28 mouse cellular contexts compared by ENCODE assay signal in genomic region chr13:93687321-93687720, GRCm38 (mm10). TPM values are rescaled to one million over a fixed set of nuclear protein-coding genes. Genes with fewer than 3 reads are reported as not detected.
DNase-seq lines count a peak whose midpoint lies in the region; ATAC-seq and TF ChIP-seq lines count a peak whose summit lies in the region.
"Had no signal": no experiment of that assay in that cellular context is flagged by ENCODE, and none has a peak within 500 bp of the region (broad histone marks: within the 10 kb centered on the region; RNA-seq: fewer than 3 reads in every experiment).

No protein-coding gene starts in this region.

- no peaks in the 10 kb centered on the region for H3K36me3 ChIP-seq in hindbrain, embryonic 16.5 days (ENCODE audit: control insufficient read depth, insufficient read depth, low read length)
- no peaks in the 10 kb centered on the region for H3K36me3 ChIP-seq in hindbrain, postnatal 0 days (ENCODE audit: insufficient read depth, low read length)
- H3K36me3 ChIP-seq in midbrain, embryonic 13.5 days: no peaks in the 10 kb centered on the region
- H3K36me3 ChIP-seq in midbrain, embryonic 16.5 days (ENCODE audit: control insufficient read depth, insufficient read depth, low read length): no peaks in the 10 kb centered on the region
- H3K36me3 ChIP-seq: embryonic facial prominence, embryonic 12.5 days; heart, embryonic 10.5 days; limb, embryonic 12.5 days; liver, embryonic 12.5 days; stomach, embryonic 15.5 days had no signal

- TF ChIP-seq CTCF in hindbrain, postnatal 0 days (IDR thresholded peaks at IDR 0.05; ENCODE audit: low read depth): no peak
- TF ChIP-seq CTCF in cortical plate, adult 2 months (IDR thresholded peaks at IDR 0.05; ENCODE audit: extremely low read depth, insufficient read depth, low read length): no peak

- peak; percentile 45; the same call in 1 of the 2 replicates for ATAC-seq in hindbrain, embryonic 16.5 days
- ATAC-seq in hindbrain, postnatal 0 days: no peak
- ATAC-seq in midbrain, embryonic 13.5 days: peak; percentile 30; the same call in 1 of the 2 replicates
- no peak for ATAC-seq in midbrain, embryonic 16.5 days
- ATAC-seq: activated CD4-positive, CD25-positive, alpha-beta regulatory T cell, adult 4 months; intestine, embryonic 16.5 days; liver, embryonic 12.5 days had no signal

- H3K4me1 ChIP-seq in hindbrain, embryonic 16.5 days (ENCODE audit: control insufficient read depth, insufficient read depth, low read depth, low read length): no peaks in the 10 kb centered on the region
- H3K4me1 ChIP-seq in hindbrain, postnatal 0 days (ENCODE audit: insufficient read depth, low read length): no peaks in the 10 kb centered on the region
- H3K4me1 ChIP-seq in midbrain, embryonic 13.5 days (replicated peaks): 0 out of 2 replicates have a peak, but pooled peaks cover 5% of the 10 kb centered on the region
- no peaks in the 10 kb centered on the region for H3K4me1 ChIP-seq in midbrain, embryonic 16.5 days (ENCODE audit: control insufficient read depth, insufficient read depth, low read length)
- H3K4me1 ChIP-seq in cortical plate, adult 2 months (ENCODE audit: control insufficient read depth, insufficient read depth, low read length): no peaks in the 10 kb centered on the region
- H3K4me1 ChIP-seq: embryonic facial prominence, embryonic 12.5 days; limb, embryonic 12.5 days; liver, embryonic 12.5 days; stomach, embryonic 15.5 days had no signal

- no peaks in the 10 kb centered on the region for H3K27me3 ChIP-seq in hindbrain, embryonic 16.5 days (replicated peaks; ENCODE audit: control insufficient read depth, insufficient read depth, low read length)
- H3K27me3 ChIP-seq in hindbrain, postnatal 0 days (ENCODE audit: insufficient read depth, low read length): no peaks in the 10 kb centered on the region
- no peaks in the 10 kb centered on the region for H3K27me3 ChIP-seq in midbrain, embryonic 13.5 days
- H3K27me3 ChIP-seq in midbrain, embryonic 16.5 days (ENCODE audit: control insufficient read depth, insufficient read depth, low read depth, low read length): no peaks in the 10 kb centered on the region
- H3K27me3 ChIP-seq: embryonic facial prominence, embryonic 12.5 days; limb, embryonic 12.5 days; liver, embryonic 12.5 days; megakaryocyte, embryonic 14.5 days; stomach, embryonic 15.5 days had no signal

- no peak overlapping the region for H3K4me3 ChIP-seq in hindbrain, embryonic 16.5 days (ENCODE audit: low read length)
- no peak overlapping the region for H3K4me3 ChIP-seq in hindbrain, postnatal 0 days (ENCODE audit: low read length)
- H3K4me3 ChIP-seq in midbrain, embryonic 13.5 days (replicated peaks): no peak overlapping the region
- no peak overlapping the region for H3K4me3 ChIP-seq in midbrain, embryonic 16.5 days (ENCODE audit: low read depth, low read length)
- no peak overlapping the region for H3K4me3 ChIP-seq in cortical plate, adult 2 months (ENCODE audit: insufficient read depth, low read length)
- H3K4me3 ChIP-seq: embryonic facial prominence, embryonic 12.5 days; erythroblast, embryonic 14.5 days; heart, embryonic 10.5 days; limb, embryonic 12.5 days; liver, embryonic 12.5 days; megakaryocyte, embryonic 14.5 days; myocyte; stomach, embryonic 15.5 days had no signal

- TF ChIP-seq POLR2A in cortical plate, adult 2 months (IDR thresholded peaks at IDR 0.05; ENCODE audit: extremely low read depth, insufficient read depth, low read length): no peak

- DNase-seq in hindbrain, postnatal 0 days (ENCODE audit: low spot score): no peak
- peak; percentile 7 for DNase-seq in yolk sac, embryonic 10.5 days (ENCODE audit: low spot score)
- DNase-seq in right cerebral cortex, postnatal 14 days: no peak
- DNase-seq in testis, postnatal 14 days (ENCODE audit: low spot score): no peak
- DNase-seq: adrenal gland, postnatal 14 days; B cell, adult 2 months; cerebellum, adult 11 months; cerebellum, postnatal 25 days; layer of hippocampus, adult 9-11 months; lung, adult 2 months; thymus, adult 2 months had no signal

- no peak overlapping the region for H3K9ac ChIP-seq in hindbrain, embryonic 16.5 days (ENCODE audit: low read depth, low read length)
- H3K9ac ChIP-seq in hindbrain, postnatal 0 days (replicated peaks; ENCODE audit: low read length): no peak overlapping the region
- no peak overlapping the region for H3K9ac ChIP-seq in midbrain, embryonic 13.5 days (replicated peaks)
- no peak overlapping the region for H3K9ac ChIP-seq in midbrain, embryonic 16.5 days (ENCODE audit: low read depth, low read length)
- H3K9ac ChIP-seq: embryonic facial prominence, embryonic 12.5 days; hindbrain, embryonic 14.5 days; limb, embryonic 12.5 days; liver, embryonic 12.5 days; stomach, embryonic 15.5 days had no signal

- WGBS in hindbrain, embryonic 16.5 days: 22% methylated on average over 5 of the region's 5 CpGs
- WGBS in hindbrain, postnatal 0 days: 20% methylated on average over 5 of the region's 5 CpGs
- 8% methylated on average over 5 of the region's 5 CpGs for WGBS in midbrain, embryonic 13.5 days
- WGBS in midbrain, embryonic 16.5 days: 12% methylated on average over 5 of the region's 5 CpGs

- H3K27ac ChIP-seq in hindbrain, embryonic 16.5 days (ENCODE audit: low read depth, low read length): no peak overlapping the region
- no peak overlapping the region for H3K27ac ChIP-seq in hindbrain, postnatal 0 days
- no peak overlapping the region for H3K27ac ChIP-seq in midbrain, embryonic 13.5 days
- no peak overlapping the region for H3K27ac ChIP-seq in midbrain, embryonic 16.5 days (ENCODE audit: low read length)
- peak overlapping the region; percentile 84; the same call in 1 of the 2 replicates for H3K27ac ChIP-seq in cortical plate, adult 2 months (ENCODE audit: insufficient read depth, low read length)
- H3K27ac ChIP-seq: embryonic facial prominence, embryonic 12.5 days; heart, embryonic 10.5 days; hindbrain, embryonic 14.5 days; limb, embryonic 12.5 days; liver, embryonic 12.5 days; stomach, embryonic 15.5 days had no signal

- H3K9me3 ChIP-seq in hindbrain, embryonic 16.5 days (ENCODE audit: control insufficient read depth, low read length): no peaks in the 10 kb centered on the region
- no peaks in the 10 kb centered on the region for H3K9me3 ChIP-seq in hindbrain, postnatal 0 days (ENCODE audit: low read length)
- no peaks in the 10 kb centered on the region for H3K9me3 ChIP-seq in midbrain, embryonic 13.5 days
- H3K9me3 ChIP-seq in midbrain, embryonic 16.5 days (replicated peaks; ENCODE audit: control insufficient read depth, low read length, poor library complexity, severe bottlenecking): no peaks in the 10 kb centered on the region
- H3K9me3 ChIP-seq: embryonic facial prominence, embryonic 12.5 days; heart, embryonic 10.5 days; limb, embryonic 12.5 days; liver, embryonic 12.5 days; megakaryocyte, embryonic 14.5 days; stomach, embryonic 15.5 days had no signal

- H3K4me2 ChIP-seq in hindbrain, embryonic 16.5 days (ENCODE audit: low read length): no peak overlapping the region
- H3K4me2 ChIP-seq in hindbrain, postnatal 0 days (ENCODE audit: low read depth, low read length): no peak overlapping the region
- no peak overlapping the region for H3K4me2 ChIP-seq in midbrain, embryonic 13.5 days (replicated peaks)
- no peak overlapping the region for H3K4me2 ChIP-seq in midbrain, embryonic 16.5 days (ENCODE audit: low read length)
- H3K4me2 ChIP-seq: embryonic facial prominence, embryonic 12.5 days; hindbrain, embryonic 14.5 days; limb, embryonic 12.5 days; liver, embryonic 12.5 days; stomach, embryonic 15.5 days had no signal

RNA-seq across cellular contexts. Expression of gene Dmgdh, which starts 13.1 kb away (rescaled TPM):
- 0.24 and 0.42 TPM in 2 replicates for polyA plus RNA-seq in hindbrain, embryonic 16.5 days (2015; fragmentation: Nextera tagmentation; extraction: Ambion mirVana)
- total RNA-seq in hindbrain, postnatal 0 days (2014; rRNA removed): 0.07 and 0.21 TPM in 2 replicates
- 0.28 and 0.43 TPM in 2 replicates for polyA plus RNA-seq in hindbrain, postnatal 0 days (2015; fragmentation: Nextera tagmentation; extraction: Ambion mirVana)
- polyA plus RNA-seq in midbrain, embryonic 13.5 days (2015; fragmentation: Nextera tagmentation; extraction: Ambion mirVana): 0.09 and 0.11 TPM in 2 replicates
- 0.09 and 0.14 TPM in 2 replicates for polyA plus RNA-seq in midbrain, embryonic 16.5 days (2015; fragmentation: Nextera tagmentation; extraction: Ambion mirVana)
- 0.23 TPM in 2 replicates for polyA plus RNA-seq in cortical plate, adult 2 months (2012; rRNA removed)
- total RNA-seq: neutrophil, adult 5-6 weeks had no signal
- polyA plus RNA-seq: activated CD4-positive, CD25-positive, alpha-beta regulatory T cell, adult 4 months; erythroblast, embryonic 14.5 days; heart, postnatal 0 days; limb, embryonic 12.5 days; myocyte had no signal

RNA-seq across cellular contexts. Expression of gene Bhmt2, which starts 13.2 kb away (rescaled TPM):
- polyA plus RNA-seq in hindbrain, embryonic 16.5 days (2015; fragmentation: Nextera tagmentation; extraction: Ambion mirVana): 0.07 and 0.11 TPM in 2 replicates
- not detected in 2 replicates for total RNA-seq in hindbrain, postnatal 0 days (2014; rRNA removed)
- polyA plus RNA-seq in hindbrain, postnatal 0 days (2015; fragmentation: Nextera tagmentation; extraction: Ambion mirVana): 0.05 and 0.14 TPM in 2 replicates
- polyA plus RNA-seq in midbrain, embryonic 13.5 days (2015; fragmentation: Nextera tagmentation; extraction: Ambion mirVana): 0.11 TPM in 1 of 2 replicates, not detected in the other
- polyA plus RNA-seq in midbrain, embryonic 16.5 days (2015; fragmentation: Nextera tagmentation; extraction: Ambion mirVana): 0.19 TPM in 1 of 2 replicates, not detected in the other
- 0.75 and 1.1 TPM in 2 replicates for polyA plus RNA-seq in cortical plate, adult 2 months (2012; rRNA removed)
- total RNA-seq: neutrophil, adult 5-6 weeks had no signal
- polyA plus RNA-seq: embryonic facial prominence, embryonic 12.5 days; heart, postnatal 0 days; hindbrain, embryonic 14.5 days; limb, embryonic 12.5 days; myocyte; thymus, adult 2 months had no signal

RNA-seq across cellular contexts. Expression of gene Bhmt, which starts 49.6 kb away (rescaled TPM):
- 0.56 and 0.68 TPM in 2 replicates for polyA plus RNA-seq in hindbrain, embryonic 16.5 days (2015; fragmentation: Nextera tagmentation; extraction: Ambion mirVana)
- total RNA-seq in hindbrain, postnatal 0 days (2014; rRNA removed): 0.05 TPM in 1 of 2 replicates, not detected in the other
- 0.98 and 1.1 TPM in 2 replicates for polyA plus RNA-seq in hindbrain, postnatal 0 days (2015; fragmentation: Nextera tagmentation; extraction: Ambion mirVana)
- polyA plus RNA-seq in midbrain, embryonic 13.5 days (2015; fragmentation: Nextera tagmentation; extraction: Ambion mirVana): 0.13 and 0.20 TPM in 2 replicates
- polyA plus RNA-seq in midbrain, embryonic 16.5 days (2015; fragmentation: Nextera tagmentation; extraction: Ambion mirVana): 0.19 TPM in 1 of 2 replicates, not detected in the other
- polyA plus RNA-seq in cortical plate, adult 2 months (2012; rRNA removed): 0.04 TPM in 1 of 2 replicates, not detected in the other
- total RNA-seq: neutrophil, adult 5-6 weeks had no signal
- polyA plus RNA-seq: embryonic facial prominence, embryonic 12.5 days; limb, embryonic 12.5 days; myocyte had no signal

Comparison
In these comparisons a context has a peak if more than half of its experiments do, and no peak if none do; other contexts are left out.
1. ATAC-seq: peak in hindbrain, embryonic 16.5 days (single experiment) and midbrain, embryonic 13.5 days (single experiment); none in hindbrain, postnatal 0 days (single experiment) and midbrain, embryonic 16.5 days (single experiment).